Mouse (Mus musculus) liver, adult 2 months (tissue): ENCODE measurements around the gene Cul9. TPM values are rescaled to one million over a fixed set of nuclear protein-coding genes. Genes with fewer than 3 reads are reported as not detected.

Source experiments
- DNase-seq: peaks from one replicate; pipeline ENCODE4 v3.0.0-alpha.2; 2011; ENCODE audit warnings: low read depth, low spot score; ENCODE audit errors: extremely low read depth
- H3K27ac ChIP-seq: fragments of 200-500 bp; replicated peaks from 2 replicates; pipeline ENCODE4 v1.5.1; 2012; ENCODE audit warnings: low read depth, mild to moderate bottlenecking, control low read depth, inconsistent platforms, low read length; ENCODE audit not compliant: insufficient read depth
- H3K27me3 ChIP-seq: fragments of 200-500 bp; 2 replicates; pipeline ENCODE4 v1.6.1; 2012; ENCODE audit warnings: mild to moderate bottlenecking, moderate library complexity, low read length, inconsistent platforms; ENCODE audit not compliant: control insufficient read depth, insufficient read depth
- H3K36me3 ChIP-seq: fragments of 200-500 bp; 2 replicates; pipeline ENCODE4 v1.6.1; 2012; ENCODE audit warnings: low read length, inconsistent platforms; ENCODE audit not compliant: control insufficient read depth, insufficient read depth
- H3K4me1 ChIP-seq: fragments of 200-500 bp; 2 replicates; pipeline ENCODE4 v1.6.1; 2011; ENCODE audit warnings: low read length; ENCODE audit not compliant: control insufficient read depth, insufficient read depth
- H3K4me3 ChIP-seq: fragments of 200-500 bp; 2 replicates; pipeline ENCODE4 v1.5.1; 2011; ENCODE audit warnings: low read depth, mild to moderate bottlenecking, control low read depth, low read length, moderate library complexity; ENCODE audit not compliant: insufficient read depth
- H3K79me2 ChIP-seq: fragments of 200-500 bp; 2 replicates; pipeline ENCODE4 v1.6.1; 2012; ENCODE audit warnings: inconsistent platforms, mild to moderate bottlenecking, low read length, moderate library complexity; ENCODE audit not compliant: control insufficient read depth, insufficient read depth
- H3K9ac ChIP-seq: fragments of 200-500 bp; 2 replicates; pipeline ENCODE4 v1.6.1; 2012; ENCODE audit warnings: low read depth, mild to moderate bottlenecking, control low read depth, inconsistent platforms, low read length
- CTCF ChIP-seq: fragments of 200-500 bp; IDR thresholded peaks from 2 replicates; pipeline ENCODE4 v1.5.1; 2011; ENCODE audit warnings: low read depth, low read length, control low read depth
- POLR2A ChIP-seq: fragments of 200-500 bp; IDR thresholded peaks from 2 replicates; pipeline ENCODE4 v1.6.1; 2011; ENCODE audit warnings: low read length, control low read depth; ENCODE audit not compliant: insufficient read depth; ENCODE audit errors: extremely low read depth
- WGBS: fragments of 180-500 bp; shearing (Covaris S2); methylation state at CpG from one replicate; pipeline ENCODE4 v1.1.7; 2018; 5-methylcytosine and 5-hydroxymethylcytosine counted together
- polyA plus RNA-seq: library from polyadenylated mRNA; depleted of rRNA; stranded (reverse); fragments of >200 nt; gene quantifications from 2 replicates; pipeline ENCODE4 v1.2.3, GENCODE M21; 2012
- total RNA-seq: library from RNA; depleted of rRNA; stranded (reverse); fragments of >200 nt; gene quantifications from 2 replicates; pipeline ENCODE4 v1.2.3, GENCODE M21; 2014

The Cul9 gene
- total and polyA plus RNA-seq, 2 experiments, result 4.1 to 10.1 TPM

DNA sequence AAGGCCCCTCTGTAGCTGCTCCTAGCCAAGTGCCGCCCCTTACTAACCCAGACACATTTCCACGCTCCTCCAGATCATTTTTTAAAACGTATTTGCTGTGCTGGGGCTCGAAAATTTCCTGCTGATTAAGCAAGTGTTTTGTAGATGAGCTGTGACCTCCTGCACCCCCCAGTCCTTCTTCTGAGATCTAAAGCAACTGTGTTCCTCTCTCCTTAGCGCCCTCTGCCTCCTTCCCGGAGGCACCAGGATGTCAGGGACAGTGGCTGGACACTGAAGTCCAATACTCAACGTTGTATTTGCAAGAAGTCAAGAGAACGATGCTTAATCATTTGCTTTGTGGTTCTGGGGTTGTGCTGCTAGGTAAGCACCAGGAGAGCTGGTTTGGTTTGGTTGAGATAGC, 84.8 kb downstream of the Cul9 start:
- H3K27me3 ChIP-seq, result no peaks in the 10 kb centered on the region
- peak; percentile 53 for DNase-seq

DNA sequence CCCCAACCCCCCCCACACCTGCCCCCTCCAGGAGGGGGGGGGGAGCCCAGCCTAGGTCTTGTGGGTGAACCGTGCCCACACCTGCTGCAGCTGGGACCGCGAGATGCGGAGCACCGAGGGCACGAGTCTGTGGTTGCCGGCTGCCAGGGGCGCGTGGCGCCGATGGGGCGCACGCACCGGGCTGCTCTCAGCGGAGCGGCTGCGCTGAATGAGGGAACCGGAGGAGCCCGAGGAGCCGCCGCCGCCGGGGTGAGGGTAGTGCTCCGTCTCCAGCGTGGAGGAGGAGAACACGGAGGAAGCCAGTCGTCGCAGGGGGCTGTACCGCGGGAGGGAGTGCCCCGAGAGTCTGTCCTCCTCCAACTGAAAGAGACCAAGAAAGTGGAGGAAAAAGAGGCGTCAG, 85.5 kb downstream of the Cul9 start:
- H3K36me3 ChIP-seq, result no peaks in the 10 kb centered on the region
- peak overlapping the region; percentile 81 for H3K9ac ChIP-seq
- peak overlapping the region; percentile 36 for H3K27ac ChIP-seq
- WGBS, result 2% methylated on average over 32 of the region's 32 CpGs
- no peak for DNase-seq
- H3K27me3 ChIP-seq, result no peaks in the 10 kb centered on the region
- TF ChIP-seq POLR2A (no peak), CTCF (no peak)
- no peaks in the 10 kb centered on the region for H3K79me2 ChIP-seq
- peak overlapping the region; percentile 58 for H3K4me3 ChIP-seq
- peaks cover 16% of the 10 kb centered on the region for H3K4me1 ChIP-seq

More for the DNA sequence above, 84.8 kb downstream of the Cul9 start:
- Histone ChIP-seq H3K27ac (peak overlapping the region; percentile 36), H3K36me3 (no peaks in the 10 kb centered on the region), H3K79me2 (no peaks in the 10 kb centered on the region), H3K4me1 (peaks cover 14% of the 10 kb centered on the region), H3K4me3 (peak overlapping the region; percentile 58; the same call in 1 of the 2 replicates), H3K9ac (peak overlapping the region; percentile 81)
- WGBS, result 16% methylated on average over 8 of the region's 8 CpGs
- no peak for TF ChIP-seq POLR2A
- no peak for TF ChIP-seq CTCF

DNA sequence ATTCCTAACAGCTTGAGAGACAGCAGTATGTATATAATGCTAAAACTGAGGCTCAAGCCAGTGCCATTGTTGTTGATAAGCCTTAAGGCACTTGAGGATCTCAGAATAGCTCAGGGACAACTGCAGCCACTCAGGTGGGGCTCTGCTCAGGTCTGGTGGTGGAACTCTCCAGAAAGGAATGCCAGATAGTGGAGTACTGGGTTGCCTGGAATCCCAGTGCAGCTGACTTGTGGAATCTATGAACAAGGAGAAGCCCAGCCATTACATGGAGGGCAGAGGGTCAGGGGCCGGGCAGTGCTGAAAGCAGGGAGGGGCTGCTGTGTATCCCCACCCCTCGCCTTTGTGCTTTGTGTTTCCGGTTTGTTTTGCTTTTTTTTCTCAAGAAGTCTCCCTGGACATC, 87.7 kb downstream of the Cul9 start:
- H3K9ac ChIP-seq, result no peak overlapping the region
- no peak for TF ChIP-seq CTCF
- TF ChIP-seq POLR2A, result no peak
- WGBS, result 59% methylated on average over 3 of the region's 3 CpGs
- no peak overlapping the region for H3K4me3 ChIP-seq
- no peaks in the 10 kb centered on the region for H3K36me3 ChIP-seq
- H3K4me1 ChIP-seq, result peaks cover 29% of the 10 kb centered on the region
- no peaks in the 10 kb centered on the region for H3K79me2 ChIP-seq
- no peak for DNase-seq
- H3K27me3 ChIP-seq, result no peaks in the 10 kb centered on the region
- no peak overlapping the region for H3K27ac ChIP-seq

DNA sequence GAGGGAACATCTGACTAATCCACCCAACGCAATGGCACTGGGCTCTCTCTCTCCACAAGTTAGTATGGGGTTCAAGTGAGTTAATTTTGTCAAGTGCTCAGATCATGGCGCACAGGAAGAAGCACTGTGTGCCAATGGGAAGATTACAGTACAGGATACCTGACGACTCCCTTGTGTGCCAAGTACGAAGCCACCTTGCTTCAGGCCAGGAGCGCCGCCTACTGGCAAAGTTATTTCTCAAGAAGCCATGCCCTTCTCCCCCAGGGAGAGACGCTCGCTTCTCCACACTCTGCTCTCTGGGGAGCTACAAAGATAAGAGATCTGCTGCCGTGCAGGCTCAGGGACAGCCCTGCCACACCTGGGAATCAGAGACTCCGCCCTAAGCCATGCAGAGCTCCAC, 88.4 kb downstream of the Cul9 start:
- DNase-seq, result peak; percentile 79
- no peak overlapping the region for H3K9ac ChIP-seq
- H3K36me3 ChIP-seq, result no peaks in the 10 kb centered on the region
- H3K27me3 ChIP-seq, result no peaks in the 10 kb centered on the region
- H3K27ac ChIP-seq, result no peak overlapping the region
- no peaks in the 10 kb centered on the region for H3K79me2 ChIP-seq
- TF ChIP-seq CTCF (peak; percentile 87), POLR2A (no peak)
- 12% methylated on average over 10 of the region's 10 CpGs for WGBS
- H3K4me3 ChIP-seq, result no peak overlapping the region
- H3K4me1 ChIP-seq, result peaks cover 26% of the 10 kb centered on the region

DNA sequence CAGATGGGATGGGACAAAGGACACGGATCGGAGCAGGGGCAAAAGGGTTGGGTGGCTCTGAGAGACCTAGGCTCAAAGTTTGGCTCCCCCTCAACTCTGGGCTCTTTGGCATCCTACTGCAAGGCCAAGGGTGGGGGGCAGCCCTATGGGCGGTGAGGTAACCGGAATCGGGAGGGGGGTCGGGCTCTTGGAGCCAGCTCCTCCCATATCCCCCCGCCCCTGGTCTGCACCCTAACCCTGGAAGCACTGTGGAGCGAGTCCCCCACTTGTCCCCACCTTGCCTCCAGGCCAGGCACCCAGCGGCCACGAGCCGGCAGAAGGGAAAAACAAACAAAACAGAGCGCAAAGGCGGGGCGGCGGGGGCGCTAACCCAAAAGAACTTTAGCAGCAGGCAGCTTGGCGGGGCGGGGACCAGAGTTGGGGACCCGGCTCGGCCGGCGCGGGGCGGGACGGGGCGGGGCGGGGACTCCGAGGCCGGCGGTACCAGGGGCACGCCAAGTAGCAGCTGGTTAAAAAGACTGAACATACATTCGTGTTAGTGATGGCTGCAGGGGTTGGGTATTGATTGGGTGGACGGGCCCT, 91.0 kb downstream of the Cul9 start:
- peak; percentile 71 for DNase-seq

DNA sequence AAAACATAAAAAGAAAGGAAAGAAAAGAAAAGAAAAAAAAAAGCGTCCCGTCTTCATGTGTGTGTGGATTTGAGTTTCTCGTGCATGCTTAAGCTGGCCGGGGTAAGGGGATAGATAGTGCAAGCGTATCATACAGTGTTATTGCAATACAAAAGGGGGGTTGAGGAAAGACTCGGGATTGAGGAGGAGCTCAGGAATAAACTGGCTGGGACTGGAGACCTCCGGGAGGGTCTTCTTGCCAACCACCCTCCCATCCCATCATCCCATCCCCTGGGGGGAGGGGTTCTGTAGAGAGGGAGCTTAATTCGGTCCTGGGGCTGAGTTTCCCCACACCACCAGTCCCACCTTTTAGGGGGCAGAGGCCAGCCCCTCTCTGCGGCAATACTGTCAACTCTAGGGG, 91.6 kb downstream of the Cul9 start:
- TF ChIP-seq POLR2A (no peak), CTCF (no peak)
- Histone ChIP-seq H3K36me3 (no peaks in the 10 kb centered on the region), H3K27me3 (no peaks in the 10 kb centered on the region), H3K9ac (peak overlapping the region; percentile 59; the same call in 1 of the 2 replicates), H3K4me1 (peaks cover 22% of the 10 kb centered on the region), H3K27ac (peak overlapping the region; percentile 65), H3K4me3 (no peak overlapping the region; the same call in 1 of the 2 replicates), H3K79me2 (no peaks in the 10 kb centered on the region)
- no peak for DNase-seq
- WGBS, result 10% methylated on average over 9 of the region's 9 CpGs

More for the DNA sequence above, 91.0 kb downstream of the Cul9 start:
- TF ChIP-seq POLR2A (0 out of 2 replicates have a peak, but pooled peaks have one; percentile 15), CTCF (no peak)
- 1% methylated on average over 33 of the region's 33 CpGs for WGBS
- H3K36me3 ChIP-seq, result no peaks in the 10 kb centered on the region
- H3K79me2 ChIP-seq, result no peaks in the 10 kb centered on the region
- H3K27ac ChIP-seq, result peak overlapping the region; percentile 64
- peak overlapping the region; percentile 59 for H3K9ac ChIP-seq
- H3K4me3 ChIP-seq, result peak overlapping the region; percentile 39; the same call in 1 of the 2 replicates
- no peaks in the 10 kb centered on the region for H3K27me3 ChIP-seq
- H3K4me1 ChIP-seq, result peaks cover 22% of the 10 kb centered on the region
